Mouse (Mus musculus) liver, adult 2 months (tissue): Measurements from ENCODE around the gene Dnah3. TPM values are rescaled to one million over a fixed set of nuclear protein-coding genes. Genes with fewer than 3 reads are reported as not detected.

Source experiments
- DNase-seq: peaks from one replicate; pipeline ENCODE4 v3.0.0-alpha.2; 2011; ENCODE audit warnings: low read depth, low spot score; ENCODE audit errors: extremely low read depth
- H3K27ac ChIP-seq: fragments of 200-500 bp; replicated peaks from 2 replicates; pipeline ENCODE4 v1.5.1; 2012; ENCODE audit warnings: low read depth, mild to moderate bottlenecking, control low read depth, inconsistent platforms, low read length; ENCODE audit not compliant: insufficient read depth
- H3K27me3 ChIP-seq: fragments of 200-500 bp; 2 replicates; pipeline ENCODE4 v1.6.1; 2012; ENCODE audit warnings: mild to moderate bottlenecking, moderate library complexity, low read length, inconsistent platforms; ENCODE audit not compliant: control insufficient read depth, insufficient read depth
- H3K36me3 ChIP-seq: fragments of 200-500 bp; 2 replicates; pipeline ENCODE4 v1.6.1; 2012; ENCODE audit warnings: low read length, inconsistent platforms; ENCODE audit not compliant: control insufficient read depth, insufficient read depth
- H3K4me1 ChIP-seq: fragments of 200-500 bp; 2 replicates; pipeline ENCODE4 v1.6.1; 2011; ENCODE audit warnings: low read length; ENCODE audit not compliant: control insufficient read depth, insufficient read depth
- H3K4me3 ChIP-seq: fragments of 200-500 bp; 2 replicates; pipeline ENCODE4 v1.5.1; 2011; ENCODE audit warnings: low read depth, mild to moderate bottlenecking, control low read depth, low read length, moderate library complexity; ENCODE audit not compliant: insufficient read depth
- H3K79me2 ChIP-seq: fragments of 200-500 bp; 2 replicates; pipeline ENCODE4 v1.6.1; 2012; ENCODE audit warnings: inconsistent platforms, mild to moderate bottlenecking, low read length, moderate library complexity; ENCODE audit not compliant: control insufficient read depth, insufficient read depth
- H3K9ac ChIP-seq: fragments of 200-500 bp; 2 replicates; pipeline ENCODE4 v1.6.1; 2012; ENCODE audit warnings: low read depth, mild to moderate bottlenecking, control low read depth, inconsistent platforms, low read length
- CTCF ChIP-seq: fragments of 200-500 bp; IDR thresholded peaks from 2 replicates; pipeline ENCODE4 v1.5.1; 2011; ENCODE audit warnings: low read depth, low read length, control low read depth
- POLR2A ChIP-seq: fragments of 200-500 bp; IDR thresholded peaks from 2 replicates; pipeline ENCODE4 v1.6.1; 2011; ENCODE audit warnings: low read length, control low read depth; ENCODE audit not compliant: insufficient read depth; ENCODE audit errors: extremely low read depth
- WGBS: fragments of 180-500 bp; shearing (Covaris S2); methylation state at CpG from one replicate; pipeline ENCODE4 v1.1.7; 2018; 5-methylcytosine and 5-hydroxymethylcytosine counted together
- polyA plus RNA-seq: library from polyadenylated mRNA; depleted of rRNA; stranded (reverse); fragments of >200 nt; gene quantifications from 2 replicates; pipeline ENCODE4 v1.2.3, GENCODE M21; 2012
- total RNA-seq: library from RNA; depleted of rRNA; stranded (reverse); fragments of >200 nt; gene quantifications from 2 replicates; pipeline ENCODE4 v1.2.3, GENCODE M21; 2014

The Dnah3 gene
- total and polyA plus RNA-seq, 2 experiments: not detected

DNA sequence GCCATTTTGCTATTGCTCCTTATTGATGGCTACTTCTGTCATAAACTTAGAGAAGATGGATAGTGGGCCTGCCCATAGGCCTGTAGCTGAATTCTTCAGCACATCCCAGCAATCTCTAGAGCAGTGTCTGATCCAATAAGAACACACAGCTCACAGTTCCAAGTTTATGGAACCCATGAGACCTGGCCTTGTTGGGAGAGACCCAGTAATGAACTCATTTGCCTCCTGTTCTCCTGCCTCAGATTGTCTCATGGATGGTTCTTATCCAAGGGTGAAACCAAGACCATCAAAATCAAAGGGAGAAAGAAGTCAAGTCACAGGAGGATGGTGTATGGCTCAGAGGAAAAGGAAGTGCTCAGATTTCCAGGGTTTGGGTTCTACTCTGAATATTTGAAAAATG, 44.6 kb downstream of the Dnah3 start:
- no peak overlapping the region for H3K27ac ChIP-seq
- no peak overlapping the region for H3K4me3 ChIP-seq
- no peak overlapping the region for H3K9ac ChIP-seq
- H3K79me2 ChIP-seq: no peaks in the 10 kb centered on the region
- DNase-seq: no peak
- no peaks in the 10 kb centered on the region for H3K4me1 ChIP-seq
- H3K36me3 ChIP-seq: no peaks in the 10 kb centered on the region
- no peaks in the 10 kb centered on the region for H3K27me3 ChIP-seq
- TF ChIP-seq CTCF (no peak), POLR2A (no peak)

DNA sequence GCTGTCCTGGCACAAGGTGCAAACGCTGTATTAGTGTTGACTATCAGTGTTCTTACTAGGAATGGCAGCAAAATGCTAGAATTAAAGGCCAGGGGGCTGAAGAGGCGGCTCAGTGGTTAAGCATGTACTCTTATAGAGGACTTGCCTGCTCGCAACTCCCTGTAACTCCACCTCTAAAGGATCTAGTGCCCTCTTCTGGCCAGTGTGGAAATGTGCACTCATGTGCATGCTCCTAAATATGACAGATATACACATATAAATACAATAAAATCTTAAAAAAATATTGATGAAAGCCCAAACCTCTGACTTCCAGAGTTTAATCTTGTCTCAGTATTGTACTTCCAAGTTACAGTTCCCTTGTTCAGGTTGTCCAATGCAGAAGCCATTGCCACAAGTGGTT, 51.1 kb downstream of the Dnah3 start:
- Histone ChIP-seq H3K4me1 (no peaks in the 10 kb centered on the region), H3K9ac (no peak overlapping the region), H3K36me3 (no peaks in the 10 kb centered on the region), H3K4me3 (no peak overlapping the region), H3K27ac (no peak overlapping the region), H3K27me3 (no peaks in the 10 kb centered on the region), H3K79me2 (no peaks in the 10 kb centered on the region)
- TF ChIP-seq POLR2A (no peak), CTCF (no peak)
- 93% methylated on average over 3 of the region's 3 CpGs for WGBS
- DNase-seq: peak; percentile 4

DNA sequence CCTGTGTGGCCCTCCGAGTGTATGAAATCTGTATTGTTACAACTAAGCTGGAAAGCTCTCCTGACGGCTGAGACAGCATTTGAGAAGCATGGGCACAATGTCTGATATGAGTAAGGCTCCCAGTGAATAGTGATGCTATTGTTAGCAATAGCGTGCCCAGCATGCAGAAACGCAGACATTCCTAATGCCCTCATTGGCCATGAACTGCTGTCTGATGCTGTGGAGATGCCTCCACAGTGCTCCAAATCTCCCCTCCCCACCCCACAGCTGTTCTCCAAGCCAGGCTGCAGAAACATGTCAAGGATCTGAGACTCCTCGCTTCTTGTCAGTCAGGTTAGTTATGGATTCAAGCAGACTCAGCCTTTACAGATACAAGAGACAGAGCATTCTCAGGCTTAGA, 58.7 kb downstream of the Dnah3 start:
- WGBS: 87% methylated on average over 5 of the region's 5 CpGs
- H3K4me3 ChIP-seq: no peak overlapping the region
- no peak overlapping the region for H3K9ac ChIP-seq
- no peaks in the 10 kb centered on the region for H3K27me3 ChIP-seq
- H3K4me1 ChIP-seq: no peaks in the 10 kb centered on the region
- no peaks in the 10 kb centered on the region for H3K36me3 ChIP-seq
- H3K27ac ChIP-seq: no peak overlapping the region
- DNase-seq: no peak
- H3K79me2 ChIP-seq: no peaks in the 10 kb centered on the region
- no peak for TF ChIP-seq CTCF
- TF ChIP-seq POLR2A: no peak

DNA sequence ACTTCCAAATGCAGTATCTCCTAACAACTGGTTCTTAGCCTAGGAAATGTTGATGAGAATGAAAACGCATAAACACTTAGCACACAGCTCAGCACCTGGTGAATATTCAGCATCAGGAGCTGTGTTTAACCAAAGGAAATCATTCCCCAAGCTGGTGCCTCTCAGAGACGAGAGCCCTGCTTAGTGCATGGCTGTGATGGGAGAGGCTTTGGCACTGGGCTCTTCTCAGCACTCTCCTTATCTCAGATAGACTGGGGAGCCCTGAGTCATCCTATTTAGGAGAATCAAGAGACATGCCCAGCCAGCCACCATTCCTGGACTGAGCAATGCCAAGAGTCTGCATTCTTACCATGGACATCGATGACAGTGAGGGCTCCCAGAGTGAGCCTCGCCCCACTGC, 60.1 kb downstream of the Dnah3 start:
- Histone ChIP-seq H3K9ac (no peak overlapping the region), H3K36me3 (no peaks in the 10 kb centered on the region), H3K79me2 (no peaks in the 10 kb centered on the region), H3K27ac (no peak overlapping the region), H3K4me3 (no peak overlapping the region), H3K27me3 (no peaks in the 10 kb centered on the region), H3K4me1 (no peaks in the 10 kb centered on the region)
- no peak for DNase-seq
- TF ChIP-seq POLR2A (no peak), CTCF (no peak)
- WGBS: 79% methylated on average over 4 of the region's 4 CpGs

DNA sequence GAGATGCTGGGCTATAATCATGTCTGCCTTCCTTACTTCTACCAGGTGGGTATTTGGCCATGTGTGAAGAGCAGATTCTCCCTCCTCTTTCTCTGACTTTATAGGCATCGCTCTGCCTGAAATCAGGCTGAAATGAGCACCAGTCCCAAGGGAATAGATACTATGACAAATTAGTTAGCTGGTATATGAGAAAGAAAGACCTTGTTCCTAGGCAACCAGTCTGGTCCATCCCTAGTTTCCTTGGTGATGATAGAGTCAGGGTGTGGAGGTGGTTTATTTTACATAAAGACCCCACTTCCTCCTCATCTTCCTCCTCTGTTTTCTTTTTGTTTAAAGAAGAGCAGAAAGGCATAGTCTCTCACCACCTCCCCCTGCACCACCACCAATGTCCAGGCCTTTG, 60.5 kb downstream of the Dnah3 start:
- no peak for DNase-seq
- Histone ChIP-seq H3K36me3 (no peaks in the 10 kb centered on the region), H3K9ac (no peak overlapping the region), H3K4me1 (no peaks in the 10 kb centered on the region), H3K79me2 (no peaks in the 10 kb centered on the region), H3K4me3 (no peak overlapping the region), H3K27ac (no peak overlapping the region), H3K27me3 (no peaks in the 10 kb centered on the region)
- TF ChIP-seq POLR2A (no peak), CTCF (no peak)
- 100% methylated on average over 1 of the region's 1 CpGs for WGBS

DNA sequence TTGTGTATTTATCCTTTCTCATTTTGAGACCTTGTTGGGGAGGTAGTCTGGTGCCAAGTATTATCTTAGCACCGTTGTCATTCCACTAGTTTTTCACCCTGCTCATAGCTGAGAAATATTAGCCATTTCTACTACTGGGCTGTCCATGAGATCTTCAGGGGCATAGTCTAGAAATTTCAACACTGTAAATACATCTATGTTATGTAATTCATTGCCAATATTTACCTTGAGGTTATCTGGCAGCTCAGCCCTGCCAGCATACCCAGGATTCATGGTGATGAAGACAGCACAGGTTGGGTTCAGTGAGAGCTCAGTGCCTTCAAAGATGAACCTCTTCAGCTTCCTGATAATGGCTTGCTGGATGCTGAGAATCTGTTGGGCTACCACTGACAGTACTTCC, 66.4 kb downstream of the Dnah3 start:
- TF ChIP-seq POLR2A: no peak
- no peak for TF ChIP-seq CTCF
- WGBS: 19% methylated on average over 1 of the region's 1 CpGs
- no peaks in the 10 kb centered on the region for H3K27me3 ChIP-seq
- H3K4me3 ChIP-seq: no peak overlapping the region
- DNase-seq: peak; percentile 58
- H3K36me3 ChIP-seq: no peaks in the 10 kb centered on the region
- no peaks in the 10 kb centered on the region for H3K79me2 ChIP-seq
- no peak overlapping the region for H3K27ac ChIP-seq
- H3K4me1 ChIP-seq: peaks cover 8% of the 10 kb centered on the region
- no peak overlapping the region for H3K9ac ChIP-seq
